ENCODE assay signal across 16 mouse cellular contexts in genomic region chr7:63455228-63455627, GRCm38 (mm10). TPM values are rescaled to one million over a fixed set of nuclear protein-coding genes. Genes with fewer than 3 reads are reported as not detected.
"Had no signal": no experiment of that assay in that cellular context is flagged by ENCODE, and none has a peak within 500 bp of the region (broad histone marks: within the 10 kb centered on the region; RNA-seq: fewer than 3 reads in every experiment).

No protein-coding gene starts in this region.

- H3K9ac ChIP-seq: neural tube, embryonic 15.5 days; stomach, embryonic 15.5 days had no signal

- H3K4me3 ChIP-seq: neural tube, embryonic 15.5 days; stomach, embryonic 15.5 days had no signal

- H3K4me2 ChIP-seq: neural tube, embryonic 15.5 days; stomach, embryonic 15.5 days had no signal

- H3K27me3 ChIP-seq: neural tube, embryonic 15.5 days; stomach, embryonic 15.5 days had no signal

- H3K36me3 ChIP-seq: neural tube, embryonic 15.5 days; stomach, embryonic 15.5 days had no signal

- H3K4me1 ChIP-seq: neural tube, embryonic 15.5 days; stomach, embryonic 15.5 days had no signal

- H3K27ac ChIP-seq: neural tube, embryonic 15.5 days; stomach, embryonic 15.5 days; stomach, postnatal 0 days had no signal

- H3K9me3 ChIP-seq: neural tube, embryonic 15.5 days; stomach, embryonic 15.5 days had no signal

- DNase-seq: retina, postnatal 1 day; right cerebral cortex, adult 18-20 months; right cerebral cortex, postnatal 14 days; right cerebral cortex, postnatal 25 days; right cerebral cortex, postnatal 4 days; spleen, adult 18-20 months; thymus, adult 18-20 months; thymus, adult 2 months; thymus, postnatal 14 days; thymus, postnatal 25 days; thymus, postnatal 36 days; thymus, postnatal 4 days had no signal

RNA-seq across cellular contexts. Expression of gene Otud7a, which starts 10.7 kb away (rescaled TPM):
- polyA plus RNA-seq: thymus, postnatal 0 days had no signal
